Mouse (Mus musculus): Measurements from ENCODE around the gene Man2a2. TPM values are rescaled to one million over a fixed set of nuclear protein-coding genes. Genes with fewer than 3 reads are reported as not detected.
A peak's percentile ranks its signal among the peaks of the same experiment; 100 is the strongest.

The Man2a2 gene
- polyA plus RNA-seq, 1 experiment from 2014 or later: 2.5 TPM

DNA sequence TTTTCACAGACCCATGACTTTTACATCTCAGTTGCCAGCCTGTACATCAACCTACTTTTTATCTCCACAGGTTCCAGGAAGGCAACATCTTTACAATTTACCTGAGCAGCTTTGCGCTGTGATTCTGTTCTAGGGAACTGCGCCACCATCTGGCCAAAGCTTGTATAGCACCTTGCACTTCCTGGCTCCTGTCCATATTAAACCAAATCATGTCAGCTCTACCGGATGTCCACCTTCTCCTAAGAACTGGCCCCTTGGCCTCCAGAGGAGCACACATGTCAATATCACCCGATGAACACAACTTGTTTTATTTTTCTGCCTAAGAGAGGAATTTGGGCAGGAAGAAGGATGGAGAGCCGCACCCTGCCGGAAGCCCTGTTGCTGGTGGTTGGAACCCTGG, 6.3 kb upstream of the Man2a2 start:
- Histone ChIP-seq H3K4me2 (no peak overlapping the region), H3K9ac (no peak overlapping the region), H3K27ac (replicated peaks) (no peak overlapping the region), H3K36me3 (replicated peaks) (peaks cover 22% of the 10 kb centered on the region), H3K4me1 (replicated peaks) (no peaks in the 10 kb centered on the region; the same call in 1 of the 2 replicates), H3K4me3 (replicated peaks) (no peak overlapping the region), H3K27me3 (peaks cover 8% of the 10 kb centered on the region; the same call in 1 of the 2 replicates), H3K9me3 (replicated peaks) (no peaks in the 10 kb centered on the region)
- no peak for ATAC-seq (ENCODE audit: insufficient read depth)
- WGBS (ENCODE audit: insufficient replicate concordance): 42% methylated on average over 6 of the region's 6 CpGs

DNA sequence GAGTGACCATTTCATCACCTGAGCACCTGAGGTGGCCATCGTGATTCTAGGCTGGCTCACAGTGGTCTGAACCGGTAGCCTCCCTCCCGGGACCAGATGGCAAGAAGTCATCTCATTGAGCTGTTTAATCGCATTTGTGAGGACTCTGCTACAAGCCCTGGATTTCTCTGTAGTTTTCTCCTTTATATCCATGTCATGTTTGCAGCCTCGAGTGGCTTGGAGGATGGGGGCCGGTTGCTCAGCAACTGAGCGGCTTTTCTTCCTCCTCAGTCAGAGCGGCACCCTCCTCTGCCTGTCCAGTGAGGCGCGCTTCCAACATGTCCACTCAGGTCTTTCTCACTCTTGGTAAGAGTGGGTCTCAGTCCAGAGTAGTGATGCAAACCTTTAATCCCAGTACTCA, 5.0 kb upstream of the Man2a2 start:
- no peak for ATAC-seq (ENCODE audit: insufficient read depth)
- Histone ChIP-seq H3K36me3 (replicated peaks) (peaks cover 17% of the 10 kb centered on the region), H3K4me2 (no peak overlapping the region), H3K27ac (replicated peaks) (no peak overlapping the region), H3K9ac (no peak overlapping the region), H3K4me3 (replicated peaks) (no peak overlapping the region), H3K27me3 (peaks cover 21% of the 10 kb centered on the region), H3K4me1 (replicated peaks) (peaks cover 5% of the 10 kb centered on the region; the same call in 1 of the 2 replicates), H3K9me3 (replicated peaks) (no peaks in the 10 kb centered on the region)
- WGBS (ENCODE audit: insufficient replicate concordance): 70% methylated on average over 10 of the region's 10 CpGs

DNA sequence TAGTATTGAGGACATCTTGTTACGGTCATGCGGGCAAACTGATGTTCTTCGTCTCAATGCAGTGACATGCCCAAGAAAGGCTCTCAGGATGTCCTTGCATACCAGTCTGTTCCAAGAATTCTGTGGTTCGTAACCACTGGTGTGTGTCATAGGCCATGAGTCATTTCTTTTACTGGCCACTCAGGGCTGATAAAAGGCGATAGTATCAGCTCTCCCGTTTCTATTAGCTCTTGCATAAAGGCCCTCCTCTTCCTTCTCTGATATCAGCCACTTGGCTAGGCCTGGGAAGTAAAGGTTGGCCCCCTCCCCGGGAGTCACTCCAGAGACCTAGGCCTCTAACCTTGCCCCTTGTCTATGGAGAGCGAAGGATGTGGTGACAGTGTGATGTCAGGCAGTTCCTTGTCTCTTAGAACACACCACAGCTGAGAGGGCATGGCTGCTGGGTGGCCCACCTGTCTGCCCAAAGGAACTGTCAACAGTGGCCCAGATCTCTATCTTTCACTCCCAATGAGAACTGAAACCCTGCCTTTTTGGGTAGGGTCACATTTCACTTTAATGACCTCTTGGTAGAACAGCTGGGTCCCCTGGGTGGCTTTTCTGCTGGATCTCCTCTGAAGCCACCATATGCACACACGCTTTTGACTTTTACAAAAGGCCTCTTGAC, 4.3 kb upstream of the Man2a2 start:
- Histone ChIP-seq H3K4me3 (replicated peaks) (no peak overlapping the region), H3K9ac (no peak overlapping the region), H3K27ac (replicated peaks) (no peak overlapping the region), H3K9me3 (replicated peaks) (no peaks in the 10 kb centered on the region), H3K27me3 (peaks cover 28% of the 10 kb centered on the region), H3K36me3 (replicated peaks) (peaks cover 17% of the 10 kb centered on the region), H3K4me2 (no peak overlapping the region), H3K4me1 (replicated peaks) (peaks cover 11% of the 10 kb centered on the region)
- no peak for ATAC-seq (ENCODE audit: insufficient read depth)
- WGBS (ENCODE audit: insufficient replicate concordance): 38% methylated on average over 9 of the region's 9 CpGs

DNA sequence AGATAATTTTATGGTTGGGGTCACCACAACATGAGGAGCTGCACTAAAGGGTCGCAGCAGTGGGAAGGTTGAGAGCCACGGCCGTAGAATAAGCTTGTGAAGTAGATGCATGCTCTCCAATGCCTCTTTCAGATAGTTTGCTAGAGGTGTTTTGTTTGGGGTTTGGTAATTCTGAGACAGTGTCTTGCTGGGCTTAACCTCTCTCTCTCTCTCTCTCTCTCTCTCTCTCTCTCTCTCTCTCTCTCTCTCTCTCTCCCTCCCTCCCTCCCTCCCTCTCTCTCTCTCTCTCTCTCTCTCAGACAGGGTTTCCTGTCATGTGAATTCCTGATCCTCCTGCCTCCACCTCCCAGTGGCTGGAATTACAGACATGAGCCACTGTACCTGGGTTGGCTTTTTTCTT, 3.6 kb upstream of the Man2a2 start:
- Histone ChIP-seq H3K4me3 (replicated peaks) (no peak overlapping the region), H3K9me3 (replicated peaks) (no peaks in the 10 kb centered on the region), H3K27ac (replicated peaks) (no peak overlapping the region), H3K27me3 (peaks cover 36% of the 10 kb centered on the region), H3K36me3 (replicated peaks) (peaks cover 15% of the 10 kb centered on the region), H3K4me2 (no peak overlapping the region), H3K4me1 (replicated peaks) (peaks cover 18% of the 10 kb centered on the region), H3K9ac (no peak overlapping the region)
- ATAC-seq (ENCODE audit: insufficient read depth): no peak
- WGBS (ENCODE audit: insufficient replicate concordance): 78% methylated on average over 3 of the region's 3 CpGs

DNA sequence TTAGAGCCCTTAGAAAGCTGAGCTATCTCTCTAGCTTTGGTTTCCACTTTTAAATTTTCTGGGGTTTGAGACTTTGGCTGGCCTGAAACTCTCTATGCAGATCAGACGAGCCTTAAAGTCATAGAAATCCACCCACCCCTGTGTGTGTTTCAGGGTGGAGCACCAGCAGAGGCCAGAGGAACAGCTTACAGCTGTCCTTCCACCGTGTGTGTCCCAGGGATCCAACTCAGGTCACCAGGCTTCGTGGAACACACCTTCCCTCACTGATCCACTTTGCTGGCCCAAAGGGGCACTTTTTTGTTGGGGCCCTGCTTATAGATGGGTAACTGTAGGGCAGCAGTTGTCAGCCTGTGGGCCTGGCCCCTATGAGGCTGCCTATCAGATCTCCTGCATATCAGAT, 3.1 kb upstream of the Man2a2 start:
- 54% methylated on average over 3 of the region's 3 CpGs for WGBS (ENCODE audit: insufficient replicate concordance)
- Histone ChIP-seq H3K9ac (no peak overlapping the region), H3K4me3 (replicated peaks) (no peak overlapping the region), H3K27ac (replicated peaks) (no peak overlapping the region), H3K9me3 (replicated peaks) (no peaks in the 10 kb centered on the region), H3K4me1 (replicated peaks) (peaks cover 18% of the 10 kb centered on the region), H3K4me2 (no peak overlapping the region), H3K36me3 (replicated peaks) (peaks cover 10% of the 10 kb centered on the region; the same call in 1 of the 2 replicates), H3K27me3 (peaks cover 40% of the 10 kb centered on the region)
- ATAC-seq (ENCODE audit: insufficient read depth): no peak

DNA sequence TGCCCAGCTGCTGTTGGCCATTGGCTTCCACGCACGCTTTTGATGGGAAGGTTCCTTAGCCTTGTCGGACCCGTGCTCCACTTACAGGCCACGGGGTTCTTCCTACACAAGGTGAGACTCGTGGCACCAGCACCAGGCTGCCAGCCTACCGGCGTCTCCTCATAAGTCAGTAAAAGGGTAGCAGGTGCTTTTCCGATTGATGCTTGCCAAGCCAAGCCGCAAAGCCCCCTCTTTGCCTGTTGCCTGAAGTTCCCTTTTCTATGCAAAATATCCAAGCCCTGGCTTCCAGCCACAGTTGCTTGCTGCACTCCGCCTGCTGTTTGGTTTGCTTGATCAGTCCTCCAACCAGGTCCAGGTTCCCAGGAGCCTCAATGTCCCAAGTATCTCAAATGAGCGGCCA, 2.7 kb upstream of the Man2a2 start:
- no peak overlapping the region for H3K4me3 ChIP-seq (replicated peaks)
- H3K4me2 ChIP-seq: no peak overlapping the region
- WGBS (ENCODE audit: insufficient replicate concordance): 68% methylated on average over 12 of the region's 12 CpGs
- no peak overlapping the region for H3K27ac ChIP-seq (replicated peaks)
- no peaks in the 10 kb centered on the region for H3K9me3 ChIP-seq (replicated peaks)
- peaks cover 42% of the 10 kb centered on the region for H3K27me3 ChIP-seq
- no peak for ATAC-seq (ENCODE audit: insufficient read depth)
- H3K36me3 ChIP-seq (replicated peaks): 0 out of 2 replicates have a peak, but pooled peaks cover 10% of the 10 kb centered on the region
- no peak overlapping the region for H3K9ac ChIP-seq
- peaks cover 18% of the 10 kb centered on the region for H3K4me1 ChIP-seq (replicated peaks)

DNA sequence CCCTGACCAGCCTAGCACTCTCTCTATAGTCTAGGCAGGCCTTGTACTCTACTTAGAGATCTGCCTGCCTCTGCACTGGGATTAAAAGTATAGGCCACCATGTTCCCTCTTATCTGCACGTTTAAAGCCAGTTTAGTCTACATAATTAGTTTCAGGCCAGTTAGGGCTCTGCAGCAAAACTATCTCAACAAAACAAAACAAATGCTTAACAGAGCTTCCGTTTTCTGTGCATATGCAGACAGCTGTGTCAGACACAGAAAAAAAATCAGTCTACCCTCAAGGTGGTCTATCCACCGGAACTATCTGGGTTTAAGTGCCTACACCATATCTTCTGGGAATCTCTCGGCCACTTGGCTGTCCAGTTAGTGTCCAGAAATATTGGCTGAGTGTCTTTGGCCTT, 2.2 kb upstream of the Man2a2 start:
- H3K4me3 ChIP-seq (replicated peaks): no peak overlapping the region
- no peak overlapping the region for H3K4me2 ChIP-seq
- H3K9ac ChIP-seq: no peak overlapping the region
- no peak for ATAC-seq (ENCODE audit: insufficient read depth)
- 53% methylated on average over 4 of the region's 4 CpGs for WGBS (ENCODE audit: insufficient replicate concordance)
- no peak overlapping the region for H3K27ac ChIP-seq (replicated peaks)
- H3K4me1 ChIP-seq (replicated peaks): peaks cover 22% of the 10 kb centered on the region
- H3K27me3 ChIP-seq: peaks cover 45% of the 10 kb centered on the region
- no peaks in the 10 kb centered on the region for H3K9me3 ChIP-seq (replicated peaks)
- H3K36me3 ChIP-seq (replicated peaks): peaks cover 6% of the 10 kb centered on the region; the same call in 1 of the 2 replicates

DNA sequence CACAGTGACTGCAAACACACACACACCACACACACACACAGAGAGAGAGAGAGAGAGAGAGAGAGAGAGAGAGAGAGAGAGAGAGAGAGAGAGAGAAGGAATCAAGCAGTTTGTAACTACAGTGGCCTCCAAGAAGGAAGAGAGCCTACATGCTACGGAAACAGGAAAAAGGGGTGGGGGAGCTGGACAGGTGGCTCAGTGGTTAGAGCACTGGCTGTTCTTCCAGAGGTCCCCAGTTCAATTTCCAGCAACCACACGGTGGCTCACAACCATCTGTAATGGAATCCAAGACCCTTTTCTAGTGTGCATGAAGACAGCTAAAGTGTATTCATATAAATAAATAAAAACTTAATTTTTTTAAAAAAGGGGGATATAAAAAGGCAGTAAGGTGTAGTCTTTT, 1.5 kb upstream of the Man2a2 start:
- no peak for ATAC-seq (ENCODE audit: insufficient read depth)
- WGBS (ENCODE audit: insufficient replicate concordance): 41% methylated on average over 2 of the region's 2 CpGs
- H3K27ac ChIP-seq (replicated peaks): no peak overlapping the region
- peaks cover 8% of the 10 kb centered on the region for H3K36me3 ChIP-seq (replicated peaks)
- peaks cover 47% of the 10 kb centered on the region for H3K27me3 ChIP-seq
- H3K9ac ChIP-seq: no peak overlapping the region
- no peak overlapping the region for H3K4me2 ChIP-seq
- H3K4me3 ChIP-seq (replicated peaks): no peak overlapping the region
- H3K4me1 ChIP-seq (replicated peaks): peaks cover 24% of the 10 kb centered on the region
- H3K9me3 ChIP-seq (replicated peaks): no peaks in the 10 kb centered on the region

DNA sequence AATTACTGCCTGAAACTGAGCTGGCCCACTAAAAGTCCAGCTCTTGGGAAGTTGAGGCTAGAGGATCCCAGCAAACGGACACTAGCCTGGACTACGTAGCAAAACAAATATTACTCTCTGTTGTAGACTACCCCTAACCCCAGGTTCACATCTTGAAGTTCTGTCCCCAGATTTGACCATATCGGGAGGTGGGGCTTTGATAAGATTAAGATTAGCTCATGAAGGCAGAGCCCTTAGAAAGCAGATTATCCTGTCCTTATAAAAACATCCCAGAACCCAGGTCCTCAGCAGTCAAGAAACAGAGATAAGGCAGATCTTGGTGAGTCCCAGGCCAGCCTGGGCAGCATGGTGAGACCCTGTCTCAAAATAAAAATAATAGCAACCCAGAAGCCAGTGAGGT, 991 bp upstream of the Man2a2 start:
- Histone ChIP-seq H3K4me3 (replicated peaks) (no peak overlapping the region), H3K4me1 (replicated peaks) (peaks cover 24% of the 10 kb centered on the region), H3K27me3 (peaks cover 47% of the 10 kb centered on the region), H3K4me2 (no peak overlapping the region), H3K9ac (no peak overlapping the region), H3K9me3 (replicated peaks) (no peaks in the 10 kb centered on the region), H3K27ac (replicated peaks) (no peak overlapping the region), H3K36me3 (replicated peaks) (peaks cover 10% of the 10 kb centered on the region)
- 52% methylated on average over 3 of the region's 3 CpGs for WGBS (ENCODE audit: insufficient replicate concordance)
- ATAC-seq (ENCODE audit: insufficient read depth): no peak

DNA sequence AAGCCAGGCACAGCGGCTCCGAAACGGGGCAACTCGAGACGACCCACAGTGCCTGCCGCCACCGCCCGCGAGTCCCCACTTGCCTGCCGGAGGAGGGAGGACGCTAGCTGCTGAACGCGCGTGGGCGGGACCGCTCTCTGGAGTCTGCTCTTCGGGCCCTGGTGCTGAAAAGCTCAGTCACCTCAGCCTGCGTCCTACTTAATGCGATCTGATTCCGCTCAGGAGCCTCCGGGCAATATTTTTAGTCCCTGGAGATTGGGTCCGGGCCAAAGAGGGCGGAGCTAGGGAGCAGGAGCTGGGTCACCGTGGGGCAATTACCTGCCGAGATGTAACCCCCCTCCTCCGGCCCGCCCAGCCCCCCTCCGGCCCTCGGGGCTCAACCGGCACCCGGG, 530 bp downstream of the Man2a2 start:
- H3K4me3 ChIP-seq (replicated peaks): peak overlapping the region; percentile 69
- WGBS (ENCODE audit: insufficient replicate concordance): under 1% methylated on average over 31 of the region's 31 CpGs
- peaks cover 47% of the 10 kb centered on the region for H3K27me3 ChIP-seq
- H3K9me3 ChIP-seq (replicated peaks): no peaks in the 10 kb centered on the region
- peaks cover 24% of the 10 kb centered on the region for H3K4me1 ChIP-seq (replicated peaks)
- peaks cover 16% of the 10 kb centered on the region for H3K36me3 ChIP-seq (replicated peaks)
- ATAC-seq (ENCODE audit: insufficient read depth): peak; percentile 48
- peak overlapping the region; percentile 70 for H3K27ac ChIP-seq (replicated peaks)
- H3K9ac ChIP-seq: peak overlapping the region; percentile 60
- H3K4me2 ChIP-seq: peak overlapping the region; percentile 89

DNA sequence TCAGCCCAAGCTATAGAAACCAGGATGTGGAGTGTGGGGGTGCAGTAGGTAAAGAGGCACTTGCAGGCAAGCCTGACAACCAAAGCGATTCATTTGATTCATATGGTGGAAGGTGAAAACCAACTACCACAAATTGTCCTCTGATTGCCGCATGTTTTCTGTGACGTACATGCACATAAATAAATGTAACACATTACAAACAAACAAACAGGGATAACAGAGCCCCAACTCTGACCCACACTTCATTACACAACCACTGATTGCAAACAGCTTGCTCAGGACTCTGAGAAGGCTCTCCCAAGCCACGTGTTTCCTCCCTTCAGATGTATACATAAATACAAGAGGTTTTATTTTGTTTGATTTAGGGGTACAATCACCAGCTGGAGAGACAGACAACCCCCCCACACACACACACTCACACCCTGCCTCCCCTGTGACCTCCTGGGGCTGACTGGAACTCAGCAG, 1.2 kb downstream of the Man2a2 start:
- WGBS (ENCODE audit: insufficient replicate concordance): 31% methylated on average over 4 of the region's 4 CpGs
- peaks cover 16% of the 10 kb centered on the region for H3K36me3 ChIP-seq (replicated peaks)
- ATAC-seq (ENCODE audit: insufficient read depth): no peak
- peak overlapping the region; percentile 89 for H3K4me2 ChIP-seq
- H3K27me3 ChIP-seq: peaks cover 47% of the 10 kb centered on the region
- H3K9ac ChIP-seq: peak overlapping the region; percentile 60; the same call in 1 of the 2 replicates
- H3K4me1 ChIP-seq (replicated peaks): peaks cover 24% of the 10 kb centered on the region
- H3K9me3 ChIP-seq (replicated peaks): no peaks in the 10 kb centered on the region
- peak overlapping the region; percentile 69 for H3K4me3 ChIP-seq (replicated peaks)
- H3K27ac ChIP-seq (replicated peaks): peak overlapping the region; percentile 70; the same call in 1 of the 2 replicates

DNA sequence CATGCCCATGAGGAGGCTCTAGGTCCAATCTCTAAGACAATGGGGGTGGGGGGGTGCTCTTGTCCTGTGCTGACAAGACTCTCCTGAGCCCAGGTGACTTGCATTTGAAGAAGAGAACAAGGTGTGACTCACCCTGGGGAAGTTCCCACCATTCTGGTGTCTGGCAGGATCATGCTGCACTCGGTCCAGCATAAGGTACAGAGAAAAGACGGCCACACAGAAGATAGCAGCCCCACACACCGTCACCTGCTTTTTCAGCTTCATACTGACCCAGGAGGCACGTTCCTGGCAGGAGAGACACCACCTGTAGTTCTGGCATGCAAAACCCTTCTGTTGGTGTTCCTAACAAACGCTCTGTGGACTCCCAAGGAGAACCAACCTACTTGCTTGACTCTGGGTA, 1.7 kb downstream of the Man2a2 start:
- H3K4me2 ChIP-seq: peak overlapping the region; percentile 89
- H3K9me3 ChIP-seq (replicated peaks): no peaks in the 10 kb centered on the region
- peaks cover 24% of the 10 kb centered on the region for H3K4me1 ChIP-seq (replicated peaks)
- peaks cover 16% of the 10 kb centered on the region for H3K36me3 ChIP-seq (replicated peaks)
- H3K4me3 ChIP-seq (replicated peaks): no peak overlapping the region
- peaks cover 47% of the 10 kb centered on the region for H3K27me3 ChIP-seq
- no peak for ATAC-seq (ENCODE audit: insufficient read depth)
- no peak overlapping the region for H3K27ac ChIP-seq (replicated peaks)
- no peak overlapping the region for H3K9ac ChIP-seq
- WGBS (ENCODE audit: insufficient replicate concordance): 43% methylated on average over 5 of the region's 5 CpGs
